Mouse (Mus musculus): ENCODE results near the gene Hpcal4. TPM values are rescaled to one million over a fixed set of nuclear protein-coding genes. Genes with fewer than 3 reads are reported as not detected.

The Hpcal4 gene
- total RNA-seq (2021): under 1 TPM; 0.09 to 0.10 TPM
- polyA plus RNA-seq (2012; rRNA removed): 0.35 and 0.38 TPM in 2 replicates
- long read RNA-seq: 0 reads

DNA sequence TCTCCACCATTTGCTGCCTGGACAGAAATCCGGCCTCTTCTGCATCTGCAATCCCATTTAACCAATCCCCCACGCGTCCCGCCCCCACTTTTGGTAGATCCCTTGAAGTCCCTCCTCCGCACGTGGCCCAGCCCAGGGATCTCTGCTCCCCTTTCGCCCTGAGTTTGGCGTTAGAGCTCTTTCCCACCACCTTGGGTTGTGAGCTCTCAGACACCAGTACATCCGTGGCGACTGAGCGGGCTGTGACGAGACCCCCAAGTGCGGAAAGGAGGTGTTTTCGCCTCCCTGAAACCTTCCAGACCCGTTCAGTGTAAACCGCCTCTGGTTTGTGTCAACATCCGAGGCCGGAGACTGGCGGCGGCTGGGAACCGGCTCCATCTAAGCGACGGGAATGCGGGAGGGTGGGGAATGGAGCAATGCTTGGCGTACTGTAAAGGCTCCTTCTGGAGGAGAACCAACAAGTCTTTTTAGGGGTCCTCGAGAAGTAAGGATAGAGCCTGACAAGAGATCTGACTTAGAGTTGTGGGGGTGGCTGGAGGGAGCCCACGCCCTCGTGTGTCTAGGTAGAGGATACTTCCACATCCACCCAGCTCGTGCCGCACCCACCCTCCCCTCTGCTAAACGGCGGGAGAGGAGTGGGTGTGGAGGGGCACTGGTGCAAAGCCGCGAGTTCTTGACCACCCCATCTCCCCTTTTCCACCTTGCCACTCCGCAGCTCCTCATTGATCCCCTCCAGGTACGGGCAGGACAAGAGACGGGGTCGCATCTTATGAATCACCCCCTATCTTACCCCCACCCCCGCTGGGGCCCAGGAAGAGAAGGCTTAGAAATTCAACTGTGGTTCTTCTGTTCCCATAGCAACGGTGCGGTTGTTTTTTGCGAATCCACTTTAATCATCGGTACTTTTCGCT, at the start of gene Hpcal4:
Gene Hpcal4 (plus strand): TSS at position 900 of the 911 bp plus-strand sequence.
- Histone ChIP-seq H3K27me3 (ENCODE audit: control insufficient read depth, insufficient read depth, low read length) (peaks cover 17% of the 10 kb centered on the region), H3K36me3 (ENCODE audit: control insufficient read depth, insufficient read depth, low read length) (no peaks in the 10 kb centered on the region), H3K79me2 (replicated peaks; ENCODE audit: control insufficient read depth, insufficient read depth, low read length) (no peaks in the 10 kb centered on the region), H3K27ac (no peak within 1 kb of the TSS), H3K4me3 (peak within 1 kb of the TSS; percentile 38), H3K4me1 (ENCODE audit: control insufficient read depth, insufficient read depth, low read length) (peaks cover 1% of the 10 kb centered on the region; the same call in 1 of the 2 replicates), H3K9ac (ENCODE audit: low read depth, low read length) (0 out of 2 replicates have a peak within 1 kb of the TSS, but pooled peaks have one; percentile 22)
- WGBS: 2% methylated on average over 44 of the region's 44 CpGs
- intact Hi-C loops (cut with DNase I): no loop called here
- no peak for DNase-seq
- no peak for TF ChIP-seq POLR2A (IDR thresholded peaks at IDR 0.05; ENCODE audit: insufficient read depth, low read depth, low read length)
- no peak for TF ChIP-seq EP300 (IDR thresholded peaks at IDR 0.05; ENCODE audit: insufficient read depth, low read depth, low read length)
- TF ChIP-seq CTCF (IDR thresholded peaks at IDR 0.05): no peak

DNA sequence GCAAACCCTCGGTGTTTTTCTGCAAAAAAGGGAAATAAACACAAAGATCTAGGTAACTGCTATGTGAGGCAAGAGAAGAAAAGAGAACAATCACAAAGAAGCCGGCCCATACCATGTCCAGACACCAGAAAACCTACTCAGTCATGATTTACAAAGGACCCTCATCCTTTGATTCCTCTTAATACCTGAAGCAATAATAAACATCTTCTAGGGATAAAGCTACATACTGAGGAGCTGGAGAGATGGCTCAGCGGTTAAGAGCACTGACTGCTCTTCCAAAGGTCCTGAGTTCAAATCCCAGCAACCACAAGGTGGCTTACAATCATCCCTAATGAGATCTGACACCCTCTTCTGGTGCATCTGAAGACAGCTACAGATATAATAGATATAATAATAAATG, 45.5 kb upstream of the Hpcal4 start:
- H3K4me1 ChIP-seq (ENCODE audit: control insufficient read depth, insufficient read depth, low read length): peaks cover 1% of the 10 kb centered on the region; the same call in 1 of the 2 replicates
- H3K36me3 ChIP-seq (ENCODE audit: control insufficient read depth, insufficient read depth, low read length): peaks cover 2% of the 10 kb centered on the region; the same call in 1 of the 2 replicates
- no peak for TF ChIP-seq POLR2A (IDR thresholded peaks at IDR 0.05; ENCODE audit: insufficient read depth, low read depth, low read length)
- no peak for TF ChIP-seq EP300 (IDR thresholded peaks at IDR 0.05; ENCODE audit: insufficient read depth, low read depth, low read length)
- no peak for TF ChIP-seq CTCF (IDR thresholded peaks at IDR 0.05)
- no peak overlapping the region for H3K4me3 ChIP-seq
- H3K9ac ChIP-seq (ENCODE audit: low read depth, low read length): no peak overlapping the region
- 81% methylated on average over 3 of the region's 3 CpGs for WGBS
- no peaks in the 10 kb centered on the region; the same call in 1 of the 2 replicates for H3K79me2 ChIP-seq (replicated peaks; ENCODE audit: control insufficient read depth, insufficient read depth, low read length)
- no peak overlapping the region for H3K27ac ChIP-seq
- intact Hi-C loops (cut with DNase I): loop anchor here (10.0 kb wide), 1 partner anchor 777 kb away; the partner anchor contains the start of genes 4930535I16Rik and Rragc
- no peaks in the 10 kb centered on the region for H3K27me3 ChIP-seq (ENCODE audit: control insufficient read depth, insufficient read depth, low read length)
- DNase-seq: no peak

DNA sequence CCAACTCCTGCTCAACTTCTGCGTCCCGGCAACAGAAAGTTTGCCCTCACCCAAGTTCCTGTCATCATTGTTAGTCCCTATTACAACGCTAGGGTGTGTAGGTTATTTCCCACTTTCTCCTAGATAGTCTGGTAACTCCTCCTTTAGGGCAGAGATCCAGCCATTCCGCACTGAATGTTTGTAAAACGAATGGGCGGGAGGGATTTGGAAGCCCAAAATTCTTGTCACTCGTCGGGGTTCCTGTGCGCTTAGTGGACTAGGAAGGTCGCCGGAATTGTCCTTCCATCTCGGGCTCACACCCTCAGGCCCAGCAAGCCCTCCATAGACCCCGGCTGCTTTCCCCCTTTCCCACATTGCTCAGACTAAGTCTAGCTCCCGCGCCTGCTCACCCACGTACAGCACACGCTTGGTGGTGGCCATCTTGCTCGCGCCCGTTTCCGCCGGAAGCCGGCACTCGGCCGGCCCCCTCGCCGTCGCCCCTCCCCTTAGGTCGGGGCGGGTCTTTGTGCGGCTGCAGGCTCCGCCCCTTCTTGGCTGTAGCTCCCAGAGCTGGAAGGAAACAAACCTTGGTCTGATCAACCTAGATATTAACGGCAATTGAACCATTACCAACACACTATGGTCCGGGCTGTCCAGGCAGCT, 43.4 kb upstream of the Hpcal4 start, which contains the start of gene Ppie:
Gene Ppie (minus strand): TSS at position 439 of the 642 bp plus-strand sequence.
- Histone ChIP-seq H3K4me1 (ENCODE audit: control insufficient read depth, insufficient read depth, low read length) (peaks cover 1% of the 10 kb centered on the region; the same call in 1 of the 2 replicates), H3K27me3 (ENCODE audit: control insufficient read depth, insufficient read depth, low read length) (no peaks in the 10 kb centered on the region), H3K4me3 (peak within 1 kb of the TSS; percentile 76), H3K79me2 (replicated peaks; ENCODE audit: control insufficient read depth, insufficient read depth, low read length) (no peaks in the 10 kb centered on the region; the same call in 1 of the 2 replicates), H3K9ac (ENCODE audit: low read depth, low read length) (peak within 1 kb of the TSS; percentile 70), H3K27ac (peak within 1 kb of the TSS; percentile 72), H3K36me3 (ENCODE audit: control insufficient read depth, insufficient read depth, low read length) (0 out of 2 replicates have a peak, but pooled peaks cover 2% of the 10 kb centered on the region)
- intact Hi-C loops (cut with DNase I): loop anchor here (10.0 kb wide), 1 partner anchor 775 kb away; the partner anchor contains the start of genes 4930535I16Rik and Rragc
- TF ChIP-seq POLR2A (IDR thresholded peaks at IDR 0.05; ENCODE audit: insufficient read depth, low read depth, low read length) (peak; percentile 84), EP300 (IDR thresholded peaks at IDR 0.05; ENCODE audit: insufficient read depth, low read depth, low read length) (no peak), CTCF (IDR thresholded peaks at IDR 0.05) (peak; percentile 23; the same call in 1 of the 2 replicates)
- peak; percentile 85 for DNase-seq
- under 1% methylated on average over 34 of the region's 34 CpGs for WGBS

DNA sequence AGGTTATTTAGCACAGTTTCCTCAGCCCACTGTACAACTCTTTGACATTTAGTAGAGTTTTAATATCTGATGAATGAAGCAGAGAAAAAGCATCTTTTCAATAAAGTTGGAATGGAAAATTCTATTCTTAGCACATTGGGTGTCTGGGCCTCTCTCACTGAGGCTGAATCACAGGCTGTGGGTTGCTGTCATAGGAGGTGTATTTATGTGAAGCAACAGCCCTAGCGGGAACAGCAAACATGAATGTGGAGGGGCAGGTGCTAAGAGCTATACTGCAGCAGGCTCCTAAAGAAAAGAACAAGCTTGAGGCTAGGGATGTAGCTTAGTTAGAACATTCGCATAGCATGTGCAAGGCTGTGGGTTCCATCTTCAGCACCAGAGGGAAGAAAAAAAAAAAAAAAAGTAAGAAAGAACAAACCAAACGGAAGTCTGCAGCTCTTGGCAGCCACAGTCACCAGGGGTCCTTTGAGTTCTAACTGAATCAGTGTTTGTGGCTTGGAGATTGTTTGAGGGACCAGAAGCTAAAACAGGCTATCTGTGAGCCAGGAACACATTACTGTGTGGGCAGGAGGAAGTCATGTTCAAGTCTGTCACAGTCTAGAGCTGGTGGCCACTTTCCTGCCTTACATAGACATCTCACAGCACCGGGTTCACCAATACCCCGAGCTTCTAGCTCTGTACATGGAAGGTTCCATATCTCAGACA, 35.4 kb upstream of the Hpcal4 start:
- no peaks in the 10 kb centered on the region for H3K27me3 ChIP-seq (ENCODE audit: control insufficient read depth, insufficient read depth, low read length)
- no peak overlapping the region for H3K27ac ChIP-seq
- no peak overlapping the region for H3K9ac ChIP-seq (ENCODE audit: low read depth, low read length)
- no peaks in the 10 kb centered on the region for H3K79me2 ChIP-seq (replicated peaks; ENCODE audit: control insufficient read depth, insufficient read depth, low read length)
- no peaks in the 10 kb centered on the region for H3K4me1 ChIP-seq (ENCODE audit: control insufficient read depth, insufficient read depth, low read length)
- WGBS: 70% methylated on average over 5 of the region's 5 CpGs
- intact Hi-C loops (cut with DNase I): no loop called here
- no peak overlapping the region for H3K4me3 ChIP-seq
- DNase-seq: no peak
- no peaks in the 10 kb centered on the region for H3K36me3 ChIP-seq (ENCODE audit: control insufficient read depth, insufficient read depth, low read length)
- TF ChIP-seq EP300 (IDR thresholded peaks at IDR 0.05; ENCODE audit: insufficient read depth, low read depth, low read length): no peak
- no peak for TF ChIP-seq CTCF (IDR thresholded peaks at IDR 0.05)
- no peak for TF ChIP-seq POLR2A (IDR thresholded peaks at IDR 0.05; ENCODE audit: insufficient read depth, low read depth, low read length)

DNA sequence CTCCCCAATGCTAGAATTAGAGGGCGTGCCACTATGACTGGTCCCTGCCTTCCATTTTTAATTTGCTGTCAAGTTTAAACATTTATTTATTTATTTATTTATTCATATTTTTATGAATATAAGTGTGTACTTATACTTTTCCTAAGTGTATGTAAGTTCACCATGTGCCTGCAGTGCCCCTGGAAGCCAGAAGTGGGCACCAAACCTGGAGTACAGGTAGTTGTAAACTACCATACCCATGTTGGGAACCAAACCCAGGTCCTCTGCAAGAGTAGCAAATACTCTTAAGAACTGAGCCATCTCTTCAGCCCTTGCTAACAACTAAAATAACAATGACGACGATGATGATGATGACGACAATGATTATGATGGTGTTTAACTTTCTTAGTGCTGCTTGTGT, 31.0 kb upstream of the Hpcal4 start:
- TF ChIP-seq POLR2A (IDR thresholded peaks at IDR 0.05; ENCODE audit: insufficient read depth, low read depth, low read length): no peak
- TF ChIP-seq EP300 (IDR thresholded peaks at IDR 0.05; ENCODE audit: insufficient read depth, low read depth, low read length): no peak
- peak; percentile 18 for TF ChIP-seq CTCF (IDR thresholded peaks at IDR 0.05)
- 89% methylated on average over 4 of the region's 4 CpGs for WGBS
- H3K36me3 ChIP-seq (ENCODE audit: control insufficient read depth, insufficient read depth, low read length): no peaks in the 10 kb centered on the region
- H3K79me2 ChIP-seq (replicated peaks; ENCODE audit: control insufficient read depth, insufficient read depth, low read length): no peaks in the 10 kb centered on the region
- no peaks in the 10 kb centered on the region for H3K4me1 ChIP-seq (ENCODE audit: control insufficient read depth, insufficient read depth, low read length)
- intact Hi-C loops (cut with DNase I): no loop called here
- DNase-seq: no peak
- no peak overlapping the region for H3K9ac ChIP-seq (ENCODE audit: low read depth, low read length)
- no peak overlapping the region for H3K27ac ChIP-seq
- no peaks in the 10 kb centered on the region for H3K27me3 ChIP-seq (ENCODE audit: control insufficient read depth, insufficient read depth, low read length)
- H3K4me3 ChIP-seq: no peak overlapping the region
